Mouse (Mus musculus): ENCODE results near the gene Max. TPM values are rescaled to one million over a fixed set of nuclear protein-coding genes. Genes with fewer than 3 reads are reported as not detected.

Max gene
- 97.4 TPM for polyA plus RNA-seq (2017; shearing (Covaris generic))

DNA sequence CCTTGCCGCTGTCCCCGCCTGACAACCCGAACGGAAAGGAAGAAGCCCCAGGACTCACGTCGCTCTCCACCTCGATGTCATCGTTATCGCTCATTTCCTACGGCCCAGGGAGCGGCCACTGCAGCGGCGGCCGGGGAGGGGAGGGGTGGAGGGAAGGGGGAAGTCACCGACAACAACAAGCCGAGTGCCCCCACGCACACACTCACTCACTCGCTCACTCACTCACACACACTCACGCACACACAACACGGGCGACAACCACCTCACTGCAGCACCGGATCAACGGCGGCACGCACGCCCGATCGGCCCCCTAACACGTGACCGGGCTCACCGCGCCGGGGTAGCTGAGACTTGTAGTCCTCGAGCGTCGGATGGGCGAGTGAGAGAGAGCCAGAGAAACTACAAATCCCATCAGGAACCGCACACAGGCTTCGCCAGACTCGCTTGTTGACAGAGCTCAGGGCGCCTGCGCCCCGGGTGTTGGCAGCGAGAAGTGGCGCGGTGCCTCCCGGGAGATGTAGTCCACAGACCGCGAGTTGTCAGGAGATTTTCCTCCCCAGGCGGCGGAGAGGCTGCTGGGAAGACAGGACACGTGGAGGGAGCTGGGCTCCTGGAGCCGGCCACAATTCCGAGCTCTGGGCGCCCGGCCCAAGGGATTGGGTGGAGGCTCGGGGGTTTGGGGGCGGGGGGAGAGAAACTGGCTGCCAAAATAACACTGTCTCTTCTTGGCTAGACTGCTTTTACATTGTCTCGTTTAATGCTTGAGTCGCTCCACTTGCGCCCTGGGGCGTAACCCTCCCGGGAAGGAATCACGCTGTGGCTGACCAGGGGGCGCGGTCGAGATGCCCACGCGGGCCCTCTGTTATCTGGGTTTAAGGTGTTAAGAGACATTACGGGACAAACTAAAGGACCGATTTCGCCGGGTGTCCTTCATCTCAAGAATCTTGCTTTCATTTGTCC lies at the start of gene Max:
TSS of gene Max (minus strand) at position 270 of the 960 bp plus-strand sequence.

Other genes starting within 250 kb of the Max start
- 98.8 TPM for gene Churc1, start 196.7 kb downstream of the Max start, polyA plus RNA-seq (2017; shearing (Covaris generic))
- gene Fntb, start 196.6 kb downstream of the Max start, polyA plus RNA-seq (2017; shearing (Covaris generic)) = 6.9 TPM
- gene Gpx2, start 166.6 kb downstream of the Max start, polyA plus RNA-seq (2017; shearing (Covaris generic)) = not detected
- gene Rab15, start 139.3 kb downstream of the Max start, polyA plus RNA-seq (2017; shearing (Covaris generic)) = not detected